Mouse (Mus musculus) liver, embryonic 15.5 days (tissue): Measurements from ENCODE around the gene Gm20388. TPM values are rescaled to one million over a fixed set of nuclear protein-coding genes. Genes with fewer than 3 reads are reported as not detected.
A peak's percentile ranks its signal among the peaks of the same experiment; 100 is the strongest.

Source experiments
- ATAC-seq: fragments of 200-750 bp; cut with Nextera tagmentation; 2 replicates; pipeline ENCODE4 v1.8.0; 2017; ENCODE audit warnings: moderate number of reproducible peaks, mild to moderate bottlenecking, moderate library complexity; ENCODE audit not compliant: insufficient read depth
- H3K27ac ChIP-seq: fragments of 300-500 bp; sonication (generic); replicated peaks from 2 replicates; pipeline ENCODE4 v1.5.1; 2015; ENCODE audit warnings: mild to moderate bottlenecking, inconsistent platforms
- H3K27me3 ChIP-seq: fragments of 300-500 bp; sonication (generic); 2 replicates; pipeline ENCODE4 v1.6.1; 2015; ENCODE audit warnings: mild to moderate bottlenecking, inconsistent platforms
- H3K36me3 ChIP-seq: fragments of 300-500 bp; sonication (generic); replicated peaks from 2 replicates; pipeline ENCODE4 v1.6.1; 2015; ENCODE audit warnings: moderate library complexity, mild to moderate bottlenecking, inconsistent platforms
- H3K4me1 ChIP-seq: fragments of 300-500 bp; sonication (generic); replicated peaks from 2 replicates; pipeline ENCODE4 v1.6.1; 2015; ENCODE audit warnings: inconsistent platforms
- H3K4me2 ChIP-seq: fragments of 300-500 bp; sonication (generic); 2 replicates; pipeline ENCODE4 v1.6.1; 2015; ENCODE audit warnings: moderate library complexity, mild to moderate bottlenecking, inconsistent platforms
- H3K4me3 ChIP-seq: fragments of 300-500 bp; sonication (generic); replicated peaks from 2 replicates; pipeline ENCODE4 v1.5.1; 2015; ENCODE audit warnings: mild to moderate bottlenecking, inconsistent platforms
- H3K9ac ChIP-seq: fragments of 300-500 bp; sonication (generic); 2 replicates; pipeline ENCODE4 v1.6.1; 2015; ENCODE audit warnings: moderate library complexity, mild to moderate bottlenecking, inconsistent platforms
- H3K9me3 ChIP-seq: fragments of 300-500 bp; sonication (generic); replicated peaks from 2 replicates; pipeline ENCODE4 v1.6.1; 2016; ENCODE audit warnings: inconsistent platforms
- WGBS: fragments of 180-500 bp; shearing (Covaris S2); methylation state at CpG from one replicate; pipeline ENCODE4 v1.1.7; 2015; ENCODE audit warnings: mixed read lengths; ENCODE audit not compliant: insufficient replicate concordance; 5-methylcytosine and 5-hydroxymethylcytosine counted together
- polyA plus RNA-seq: library from polyadenylated mRNA; unstranded; fragments of >200 nt; fragmentation: Nextera tagmentation; extraction: Ambion mirVana; gene quantifications from 2 replicates; pipeline ENCODE4 v1.2.1, GENCODE M21; 2015

Gene Gm20388
- polyA plus RNA-seq, 1 experiment from 2014 or later, result not detected

- Histone ChIP-seq H3K27me3 (no peaks in the 10 kb centered on the region), H3K9me3 (no peaks in the 10 kb centered on the region), H3K36me3 (peaks cover 7% of the 10 kb centered on the region; the same call in 1 of the 2 replicates), H3K4me2 (peak overlapping the region; percentile 92), H3K9ac (no peak overlapping the region), H3K4me1 (peaks cover 83% of the 10 kb centered on the region), H3K27ac (peak overlapping the region; percentile 98), H3K4me3 (no peak overlapping the region)
- ATAC-seq, result no peak
- WGBS, result 70% methylated on average over 4 of the region's 4 CpGs
Observed at GRCm38 (mm10) chr8:119915298-119915697, 4.7 kb downstream of the Gm20388 start.

GRCm38 (mm10) chr8:119916237-119916892, 5.7 kb downstream of the Gm20388 start:
- Histone ChIP-seq H3K4me2 (peak overlapping the region; percentile 92), H3K9me3 (no peaks in the 10 kb centered on the region), H3K36me3 (peaks cover 15% of the 10 kb centered on the region), H3K27ac (peak overlapping the region; percentile 98), H3K4me1 (peaks cover 94% of the 10 kb centered on the region), H3K4me3 (peak overlapping the region; percentile 56), H3K9ac (peak overlapping the region; percentile 56; the same call in 1 of the 2 replicates), H3K27me3 (no peaks in the 10 kb centered on the region)
- 64% methylated on average over 16 of the region's 16 CpGs for WGBS
- no peak for ATAC-seq

- peak overlapping the region; percentile 98 for H3K27ac ChIP-seq
- 33% methylated on average over 3 of the region's 3 CpGs for WGBS
- ATAC-seq, result peak; percentile 49
- peak overlapping the region; percentile 56 for H3K9ac ChIP-seq
- H3K36me3 ChIP-seq, result peaks cover 15% of the 10 kb centered on the region
- H3K4me3 ChIP-seq, result peak overlapping the region; percentile 56
- no peaks in the 10 kb centered on the region for H3K27me3 ChIP-seq
- H3K9me3 ChIP-seq, result no peaks in the 10 kb centered on the region
- H3K4me2 ChIP-seq, result peak overlapping the region; percentile 92
- peaks cover 98% of the 10 kb centered on the region for H3K4me1 ChIP-seq
Observed at GRCm38 (mm10) chr8:119917415-119917814, 6.8 kb downstream of the Gm20388 start.

GRCm38 (mm10) chr8:119918155-119918567, 7.5 kb downstream of the Gm20388 start:
- 5% methylated on average over 1 of the region's 1 CpGs for WGBS
- peak overlapping the region; percentile 56 for H3K9ac ChIP-seq
- peak overlapping the region; percentile 56 for H3K4me3 ChIP-seq
- peak overlapping the region; percentile 92 for H3K4me2 ChIP-seq
- H3K4me1 ChIP-seq, result peaks cover 95% of the 10 kb centered on the region
- no peaks in the 10 kb centered on the region for H3K9me3 ChIP-seq
- no peaks in the 10 kb centered on the region for H3K27me3 ChIP-seq
- peaks cover 15% of the 10 kb centered on the region for H3K36me3 ChIP-seq
- H3K27ac ChIP-seq, result peak overlapping the region; percentile 98
- ATAC-seq, result peak; percentile 98

GRCm38 (mm10) chr8:119923259-119923658, 12.6 kb downstream of the Gm20388 start:
- no peak overlapping the region for H3K4me2 ChIP-seq
- H3K9me3 ChIP-seq, result no peaks in the 10 kb centered on the region
- no peak overlapping the region for H3K4me3 ChIP-seq
- WGBS, result 79% methylated on average over 5 of the region's 5 CpGs
- peaks cover 94% of the 10 kb centered on the region for H3K4me1 ChIP-seq
- no peaks in the 10 kb centered on the region for H3K27me3 ChIP-seq
- no peak for ATAC-seq
- peaks cover 17% of the 10 kb centered on the region; the same call in 1 of the 2 replicates for H3K36me3 ChIP-seq
- no peak overlapping the region for H3K9ac ChIP-seq
- H3K27ac ChIP-seq, result no peak overlapping the region

- H3K27me3 ChIP-seq, result no peaks in the 10 kb centered on the region
- no peak overlapping the region for H3K4me2 ChIP-seq
- no peak overlapping the region for H3K9ac ChIP-seq
- peaks cover 13% of the 10 kb centered on the region; the same call in 1 of the 2 replicates for H3K36me3 ChIP-seq
- H3K27ac ChIP-seq, result peak overlapping the region; percentile 19; the same call in 1 of the 2 replicates
- H3K9me3 ChIP-seq, result no peaks in the 10 kb centered on the region
- H3K4me3 ChIP-seq, result no peak overlapping the region
- ATAC-seq, result no peak
- 81% methylated on average over 4 of the region's 4 CpGs for WGBS
- H3K4me1 ChIP-seq, result peaks cover 74% of the 10 kb centered on the region
Observed at GRCm38 (mm10) chr8:119925428-119925827, 14.8 kb downstream of the Gm20388 start.

- no peak overlapping the region for H3K4me3 ChIP-seq
- no peak overlapping the region for H3K9ac ChIP-seq
- H3K27me3 ChIP-seq, result no peaks in the 10 kb centered on the region
- no peaks in the 10 kb centered on the region for H3K9me3 ChIP-seq
- H3K36me3 ChIP-seq, result 0 out of 2 replicates have a peak, but pooled peaks cover 5% of the 10 kb centered on the region
- peak overlapping the region; percentile 19; the same call in 1 of the 2 replicates for H3K27ac ChIP-seq
- no peak for ATAC-seq
- H3K4me2 ChIP-seq, result no peak overlapping the region
- peaks cover 63% of the 10 kb centered on the region for H3K4me1 ChIP-seq
- WGBS, result 20% methylated on average over 2 of the region's 2 CpGs
Observed at GRCm38 (mm10) chr8:119926474-119926873, 15.8 kb downstream of the Gm20388 start.

- Histone ChIP-seq H3K4me2 (no peak overlapping the region), H3K9me3 (no peaks in the 10 kb centered on the region), H3K4me3 (no peak overlapping the region), H3K9ac (no peak overlapping the region), H3K27ac (no peak overlapping the region), H3K27me3 (no peaks in the 10 kb centered on the region), H3K4me1 (peaks cover 52% of the 10 kb centered on the region), H3K36me3 (peaks cover 13% of the 10 kb centered on the region)
- 47% methylated on average over 6 of the region's 6 CpGs for WGBS
- ATAC-seq, result peak; percentile 65
Observed at GRCm38 (mm10) chr8:119927422-119928092, 16.9 kb downstream of the Gm20388 start.

GRCm38 (mm10) chr8:119931317-119931716, 20.7 kb downstream of the Gm20388 start:
- Histone ChIP-seq H3K27ac (no peak overlapping the region), H3K27me3 (no peaks in the 10 kb centered on the region), H3K4me3 (no peak overlapping the region), H3K4me2 (no peak overlapping the region), H3K9me3 (no peaks in the 10 kb centered on the region), H3K36me3 (peaks cover 49% of the 10 kb centered on the region), H3K9ac (no peak overlapping the region), H3K4me1 (peaks cover 21% of the 10 kb centered on the region)
- whole genome bisulfite sequencing, result 79% methylated on average over 4 of the region's 4 CpGs
- ATAC-seq, result no peak

- H3K27me3 ChIP-seq, result no peaks in the 10 kb centered on the region
- H3K36me3 ChIP-seq, result peaks cover 68% of the 10 kb centered on the region
- H3K4me2 ChIP-seq, result no peak overlapping the region
- no peak overlapping the region for H3K9ac ChIP-seq
- no peak for ATAC-seq
- H3K4me1 ChIP-seq, result peaks cover 10% of the 10 kb centered on the region; the same call in 1 of the 2 replicates
- no peak overlapping the region for H3K4me3 ChIP-seq
- no peaks in the 10 kb centered on the region for H3K9me3 ChIP-seq
- no peak overlapping the region for H3K27ac ChIP-seq
- WGBS, result 85% methylated on average over 4 of the region's 4 CpGs
Observed at GRCm38 (mm10) chr8:119933681-119934080, 23.0 kb downstream of the Gm20388 start.

GRCm38 (mm10) chr8:119935541-119935940, 24.9 kb downstream of the Gm20388 start:
- no peak for ATAC-seq
- H3K4me2 ChIP-seq, result no peak overlapping the region
- WGBS, result 58% methylated on average over 6 of the region's 6 CpGs
- H3K9me3 ChIP-seq, result no peaks in the 10 kb centered on the region
- H3K4me1 ChIP-seq, result peaks cover 10% of the 10 kb centered on the region; the same call in 1 of the 2 replicates
- H3K9ac ChIP-seq, result no peak overlapping the region
- no peak overlapping the region for H3K27ac ChIP-seq
- H3K4me3 ChIP-seq, result no peak overlapping the region
- peaks cover 86% of the 10 kb centered on the region for H3K36me3 ChIP-seq
- H3K27me3 ChIP-seq, result no peaks in the 10 kb centered on the region
